ENCODE assay signal across 9 mouse cellular contexts in genomic region chr17:34999871-35000716, GRCm38 (mm10). TPM values are rescaled to one million over a fixed set of nuclear protein-coding genes. Genes with fewer than 3 reads are reported as not detected.
A peak's percentile ranks its signal among the peaks of the same experiment; 100 is the strongest.
DNase-seq lines count a peak whose midpoint lies in the region; ATAC-seq and TF ChIP-seq lines count a peak whose summit lies in the region.
"Not testable (repeated sequence)": the region's sequence is repeated elsewhere in the genome, so short reads cannot be mapped to it uniquely, and the experiment has no call there.
"Had no signal": no experiment of that assay in that cellular context is flagged by ENCODE, and none has a peak within 500 bp of the region (broad histone marks: within the 10 kb centered on the region; RNA-seq: fewer than 3 reads in every experiment).

No protein-coding gene starts in this region.

- H3K9me3 ChIP-seq in G1E (replicated peaks): peaks cover 32% of the 10 kb centered on the region
- H3K9me3 ChIP-seq in hindbrain, embryonic 16.5 days (ENCODE audit: control insufficient read depth, low read length); limb, embryonic 13.5 days; megakaryocyte, embryonic 14.5 days; neural tube, embryonic 15.5 days (replicated peaks): not testable (repeated sequence)

- H3K4me2 ChIP-seq in hindbrain, embryonic 16.5 days (ENCODE audit: low read length): peak overlapping the region; percentile 99
- H3K4me2 ChIP-seq in limb, embryonic 13.5 days (replicated peaks): peak overlapping the region; percentile 99
- H3K4me2 ChIP-seq in neural tube, embryonic 15.5 days: peak overlapping the region; percentile 99

- peaks cover 65% of the 10 kb centered on the region for H3K36me3 ChIP-seq in G1E (replicated peaks)
- not testable (repeated sequence) for H3K36me3 ChIP-seq in hindbrain, embryonic 16.5 days (ENCODE audit: control insufficient read depth, insufficient read depth, low read length)
- H3K36me3 ChIP-seq in limb, embryonic 13.5 days: peaks cover 49% of the 10 kb centered on the region
- peaks cover 48% of the 10 kb centered on the region for H3K36me3 ChIP-seq in megakaryocyte, embryonic 14.5 days (replicated peaks; ENCODE audit: low read length)
- peaks cover 11% of the 10 kb centered on the region for H3K36me3 ChIP-seq in neural tube, embryonic 15.5 days

- H3K9ac ChIP-seq in hindbrain, embryonic 16.5 days (ENCODE audit: low read depth, low read length): peak overlapping the region; percentile 95
- peak overlapping the region; percentile 98 for H3K9ac ChIP-seq in limb, embryonic 13.5 days
- peak overlapping the region; percentile 96 for H3K9ac ChIP-seq in neural tube, embryonic 15.5 days (replicated peaks)

- H3K4me3 ChIP-seq in G1E (ENCODE audit: low read depth, low read length): peak overlapping the region; percentile 76
- H3K4me3 ChIP-seq in hindbrain, embryonic 16.5 days (ENCODE audit: low read length): peak overlapping the region; percentile 89
- H3K4me3 ChIP-seq in limb, embryonic 13.5 days: peak overlapping the region; percentile 95
- H3K4me3 ChIP-seq in megakaryocyte, embryonic 14.5 days (replicated peaks): peak overlapping the region; percentile 100
- H3K4me3 ChIP-seq in neural tube, embryonic 15.5 days (replicated peaks): peak overlapping the region; percentile 91

- not testable (repeated sequence) for ATAC-seq in G1E (ENCODE audit: extremely low read depth, insufficient number of reproducible peaks, low FRiP score, poor library complexity, severe bottlenecking); hindbrain, embryonic 16.5 days; limb, embryonic 13.5 days (ENCODE audit: low FRiP score, low read depth); neural tube, embryonic 15.5 days (ENCODE audit: low FRiP score)

- peaks cover 74% of the 10 kb centered on the region for H3K4me1 ChIP-seq in G1E (ENCODE audit: insufficient read depth, low read depth, low read length)
- peaks cover 18% of the 10 kb centered on the region for H3K4me1 ChIP-seq in hindbrain, embryonic 16.5 days (ENCODE audit: control insufficient read depth, insufficient read depth, low read depth, low read length)
- H3K4me1 ChIP-seq in limb, embryonic 13.5 days: peaks cover 41% of the 10 kb centered on the region
- peaks cover 71% of the 10 kb centered on the region for H3K4me1 ChIP-seq in megakaryocyte, embryonic 14.5 days
- peaks cover 30% of the 10 kb centered on the region for H3K4me1 ChIP-seq in neural tube, embryonic 15.5 days

- not testable (repeated sequence) for TF ChIP-seq CTCF in G1E (IDR thresholded peaks at IDR 0.05; ENCODE audit: low read depth, low read length)

- peak overlapping the region; percentile 98 for H3K27ac ChIP-seq in hindbrain, embryonic 16.5 days (ENCODE audit: low read depth, low read length)
- H3K27ac ChIP-seq in limb, embryonic 13.5 days: peak overlapping the region; percentile 98
- H3K27ac ChIP-seq in neural tube, embryonic 15.5 days (replicated peaks): peak overlapping the region; percentile 95

- not testable (repeated sequence) for DNase-seq in G1E (ENCODE audit: low spot score)
- DNase-seq in embryo, embryonic 9.5 days (ENCODE audit: extremely low spot score): peak; percentile 60
- DNase-seq in forelimb bud, embryonic 11.5 days (ENCODE audit: low read depth, low spot score): peak; percentile 16
- DNase-seq in thymus, postnatal 14 days: peak; percentile 49

- 21% methylated on average over 29 of the region's 32 CpGs for WGBS in hindbrain, embryonic 16.5 days
- WGBS in limb, embryonic 13.5 days: 23% methylated on average over 30 of the region's 32 CpGs
- WGBS in neural tube, embryonic 15.5 days: 25% methylated on average over 29 of the region's 32 CpGs

- not testable (repeated sequence) for H3K27me3 ChIP-seq in G1E (ENCODE audit: insufficient read depth, low read length); hindbrain, embryonic 16.5 days (replicated peaks; ENCODE audit: control insufficient read depth, insufficient read depth, low read length); limb, embryonic 13.5 days; megakaryocyte, embryonic 14.5 days (replicated peaks); neural tube, embryonic 15.5 days (replicated peaks)

RNA-seq across cellular contexts. Expression of gene Vars, which starts 0.7 kb away (rescaled TPM):
- total RNA-seq in G1E (2014; fragmentation: Nextera tagmentation) (262 and 289 TPM in 2 replicates), G1E (2017) (99.3 and 130 TPM in 2 replicates)
- polyA plus RNA-seq in G1E (2012): 1,339 and 1,437 TPM in 2 replicates
- polyA plus RNA-seq in hindbrain, embryonic 16.5 days (2015; fragmentation: Nextera tagmentation; extraction: Ambion mirVana): 50.7 and 61.7 TPM in 2 replicates
- polyA plus RNA-seq in limb, embryonic 13.5 days (2015; fragmentation: Nextera tagmentation; extraction: Ambion mirVana): 102 and 110 TPM in 2 replicates
- 188 and 650 TPM in 2 replicates for polyA plus RNA-seq in megakaryocyte, embryonic 14.5 days (2012; ENCODE audit: insufficient read depth, low replicate concordance)
- polyA plus RNA-seq in neural tube, embryonic 15.5 days (2015; fragmentation: Nextera tagmentation; extraction: Ambion mirVana): 57.8 and 83.6 TPM in 2 replicates

RNA-seq across cellular contexts. Expression of gene Vwa7, which starts 16.3 kb away (rescaled TPM):
- total RNA-seq in G1E (2014; fragmentation: Nextera tagmentation) (0.53 and 0.60 TPM in 2 replicates), G1E (2017) (3.5 TPM in 2 replicates)
- polyA plus RNA-seq in G1E (2012): 1.5 TPM in 2 replicates
- 0.08 and 0.19 TPM in 2 replicates for polyA plus RNA-seq in hindbrain, embryonic 16.5 days (2015; fragmentation: Nextera tagmentation; extraction: Ambion mirVana)
- polyA plus RNA-seq in limb, embryonic 13.5 days (2015; fragmentation: Nextera tagmentation; extraction: Ambion mirVana): 0.17 TPM in 2 replicates
- polyA plus RNA-seq in megakaryocyte, embryonic 14.5 days (2012; ENCODE audit: insufficient read depth, low replicate concordance): 0.38 and 0.40 TPM in 2 replicates
- 0.19 and 0.34 TPM in 2 replicates for polyA plus RNA-seq in neural tube, embryonic 15.5 days (2015; fragmentation: Nextera tagmentation; extraction: Ambion mirVana)

RNA-seq across cellular contexts. Expression of gene Lsm2, which starts 18.4 kb away (rescaled TPM):
- total RNA-seq in G1E (2014; fragmentation: Nextera tagmentation): 195 and 218 TPM in 2 replicates
- total RNA-seq in G1E (2017): 65.8 and 71.9 TPM in 2 replicates
- 239 and 263 TPM in 2 replicates for polyA plus RNA-seq in G1E (2012)
- polyA plus RNA-seq in hindbrain, embryonic 16.5 days (2015; fragmentation: Nextera tagmentation; extraction: Ambion mirVana): 106 and 113 TPM in 2 replicates
- 196 and 200 TPM in 2 replicates for polyA plus RNA-seq in limb, embryonic 13.5 days (2015; fragmentation: Nextera tagmentation; extraction: Ambion mirVana)
- 64.3 and 95.0 TPM in 2 replicates for polyA plus RNA-seq in megakaryocyte, embryonic 14.5 days (2012; ENCODE audit: insufficient read depth, low replicate concordance)
- polyA plus RNA-seq in neural tube, embryonic 15.5 days (2015; fragmentation: Nextera tagmentation; extraction: Ambion mirVana): 97.9 and 120 TPM in 2 replicates

RNA-seq across cellular contexts. Expression of gene Hspa1l, which starts 27.6 kb away (rescaled TPM):
- not detected in 2 replicates for total RNA-seq in G1E (2014; fragmentation: Nextera tagmentation)
- total RNA-seq in G1E (2017): 0.05 and 0.12 TPM in 2 replicates
- not detected in 2 replicates for polyA plus RNA-seq in G1E (2012)
- 1.4 and 1.6 TPM in 2 replicates for polyA plus RNA-seq in hindbrain, embryonic 16.5 days (2015; fragmentation: Nextera tagmentation; extraction: Ambion mirVana)
- 0.49 and 0.81 TPM in 2 replicates for polyA plus RNA-seq in limb, embryonic 13.5 days (2015; fragmentation: Nextera tagmentation; extraction: Ambion mirVana)
- not detected in 2 replicates for polyA plus RNA-seq in megakaryocyte, embryonic 14.5 days (2012; ENCODE audit: insufficient read depth, low replicate concordance)
- polyA plus RNA-seq in neural tube, embryonic 15.5 days (2015; fragmentation: Nextera tagmentation; extraction: Ambion mirVana): 1.4 and 1.5 TPM in 2 replicates

RNA-seq across cellular contexts. Expression of gene Sapcd1, which starts 27.7 kb away (rescaled TPM):
- total RNA-seq in G1E (2014; fragmentation: Nextera tagmentation): 35.3 and 35.5 TPM in 2 replicates
- total RNA-seq in G1E (2017): 156 and 206 TPM in 2 replicates
- 90.0 and 101 TPM in 2 replicates for polyA plus RNA-seq in G1E (2012)
- 1.7 TPM in 2 replicates for polyA plus RNA-seq in hindbrain, embryonic 16.5 days (2015; fragmentation: Nextera tagmentation; extraction: Ambion mirVana)
- polyA plus RNA-seq in limb, embryonic 13.5 days (2015; fragmentation: Nextera tagmentation; extraction: Ambion mirVana): 7.2 and 8.2 TPM in 2 replicates
- 4.1 and 5.4 TPM in 2 replicates for polyA plus RNA-seq in megakaryocyte, embryonic 14.5 days (2012; ENCODE audit: insufficient read depth, low replicate concordance)
- polyA plus RNA-seq in neural tube, embryonic 15.5 days (2015; fragmentation: Nextera tagmentation; extraction: Ambion mirVana): 1.8 and 6.2 TPM in 2 replicates
- total RNA-seq: gastrocnemius, postnatal 36 days had no signal
